Mouse (Mus musculus): ENCODE measurements around the gene 2310061N02Rik.

DNA sequence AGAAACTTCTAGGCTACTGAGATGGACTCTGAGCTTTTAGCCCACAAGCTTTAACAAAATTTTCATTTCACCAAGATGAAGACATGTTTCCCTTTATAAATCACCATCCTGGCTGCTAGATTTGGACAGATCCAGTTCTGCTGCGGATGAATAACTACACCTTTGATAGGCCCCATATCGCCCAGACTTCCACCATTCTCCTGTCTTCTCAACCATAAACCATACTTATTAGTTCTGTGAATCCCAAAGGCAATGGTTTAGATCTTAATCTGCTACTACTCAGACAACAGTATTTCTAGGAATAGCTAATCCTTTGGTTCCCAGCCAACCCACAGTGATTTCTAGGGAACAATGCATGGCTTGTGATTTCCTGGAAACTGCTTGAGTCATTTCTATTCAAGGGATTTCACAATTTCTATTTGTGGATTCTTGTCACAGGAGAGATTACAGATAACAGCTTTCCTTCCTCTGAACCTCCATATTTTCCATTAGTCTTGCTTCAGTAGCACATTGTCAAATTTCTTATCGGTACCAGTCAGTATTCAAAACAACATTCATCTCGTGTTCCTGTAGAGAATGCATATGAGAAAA, 37.1 kb upstream of the 2310061N02Rik start:
- TF ChIP-seq POLR2A (IDR thresholded peaks at IDR 0.05; ENCODE audit: insufficient read length, low read depth) (no peak), REST (IDR thresholded peaks at IDR 0.05; ENCODE audit: insufficient read depth, insufficient read length) (no peak), CEBPB (IDR thresholded peaks at IDR 0.05; ENCODE audit: insufficient read depth, poor library complexity, severe bottlenecking) (no peak), USF1 (IDR thresholded peaks at IDR 0.05; ENCODE audit: low read depth) (no peak)
